Mouse (Mus musculus): ENCODE measurements around the gene Trpm4.
"Not testable (repeated sequence)": the region's sequence is repeated elsewhere in the genome, so short reads cannot be mapped to it uniquely, and the experiment has no call there.

Trpm4 gene

GRCm38 (mm10) chr7:45333431-45333982 is at the start of gene Trpm4:
Gene Trpm4 (minus strand): TSS chr7:45333780.
- DNase-seq (ENCODE audit: low spot score) = peak; percentile 83

DNA sequence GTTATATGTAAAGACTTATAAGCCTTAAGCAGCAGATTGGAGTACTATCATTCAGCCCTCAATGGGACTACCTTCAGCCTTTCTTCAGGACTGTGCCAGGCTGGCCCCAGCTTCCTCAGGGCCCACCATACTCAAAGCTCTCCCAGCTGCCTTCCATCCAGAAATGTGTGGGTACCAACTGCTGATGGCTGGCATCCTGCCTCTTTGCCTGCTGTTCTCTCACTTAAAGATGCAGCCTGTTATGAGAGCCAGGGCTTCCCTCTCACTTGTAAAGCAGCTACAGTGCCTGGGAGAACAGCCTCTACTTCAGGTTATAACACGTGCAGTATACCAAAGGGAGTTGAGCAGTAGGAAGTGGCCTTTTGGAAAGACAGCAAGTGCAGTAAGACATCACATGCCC is 42.5 kb upstream of the Trpm4 start:
- no peak for DNase-seq (ENCODE audit: low spot score)

GRCm38 (mm10) chr7:45374620-45375019 is 41.0 kb upstream of the Trpm4 start:
- no peak for DNase-seq (ENCODE audit: low spot score)

DNA sequence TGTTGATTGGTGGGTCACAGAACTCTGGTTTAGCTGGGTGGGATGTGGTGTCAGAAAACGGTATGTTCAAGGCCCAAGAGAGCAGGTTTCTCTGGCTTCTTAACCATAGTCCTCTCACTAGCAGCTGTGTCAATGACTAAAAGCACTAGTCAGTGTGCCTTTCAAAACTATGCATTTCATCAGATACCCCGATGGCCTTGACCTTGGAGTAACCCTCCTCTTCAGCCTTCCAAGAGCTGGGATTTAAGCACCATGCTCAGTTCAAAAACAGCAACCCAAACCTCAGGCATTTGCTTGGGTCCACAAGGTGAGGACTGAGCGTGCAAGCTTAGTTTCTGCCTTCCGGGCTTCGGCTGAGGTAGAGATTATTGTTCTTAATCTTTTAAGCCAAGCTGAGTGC is 38.8 kb upstream of the Trpm4 start:
- no peak for DNase-seq (ENCODE audit: low spot score)

GRCm38 (mm10) chr7:45370475-45371311 is 37.1 kb upstream of the Trpm4 start, which contains the start of gene Lin7b:
Gene Lin7b (minus strand): TSS chr7:45370583.
- peak; percentile 95 for DNase-seq (ENCODE audit: low spot score)

DNA sequence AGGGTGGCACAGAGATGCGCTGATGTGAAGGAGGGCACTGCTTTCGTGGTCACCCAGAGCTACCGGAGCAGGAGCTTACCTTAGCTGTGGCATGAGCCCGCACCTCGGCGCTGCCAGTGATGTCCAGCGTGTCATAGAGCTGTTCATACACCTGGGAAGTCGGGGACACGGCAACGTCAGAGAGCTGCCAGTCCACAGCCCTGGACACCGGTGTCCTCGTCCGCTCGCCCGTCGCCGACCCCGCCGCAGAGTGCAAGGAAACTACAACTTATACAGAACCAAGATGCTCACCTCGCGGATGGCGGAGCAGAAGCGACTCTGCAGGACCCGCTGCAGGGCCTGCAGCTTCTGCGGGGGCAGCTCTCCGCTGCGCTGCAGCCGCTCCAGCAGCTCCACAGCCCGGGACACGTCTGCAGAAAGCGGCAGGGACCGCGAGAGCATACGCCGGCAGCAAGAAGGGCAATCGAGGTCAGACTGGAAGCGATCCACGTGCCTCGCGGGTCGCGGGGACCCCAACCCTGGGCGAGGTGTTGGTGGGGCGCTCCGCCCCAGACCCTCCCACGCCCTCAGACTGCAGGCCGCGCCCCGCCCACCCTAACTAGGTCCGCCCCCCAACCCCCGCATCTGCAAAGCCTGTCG is 36.4 kb upstream of the Trpm4 start:
- no peak for DNase-seq (ENCODE audit: low spot score)

GRCm38 (mm10) chr7:45369022-45369745 is 35.6 kb upstream of the Trpm4 start:
- no peak for DNase-seq (ENCODE audit: low spot score)

DNA sequence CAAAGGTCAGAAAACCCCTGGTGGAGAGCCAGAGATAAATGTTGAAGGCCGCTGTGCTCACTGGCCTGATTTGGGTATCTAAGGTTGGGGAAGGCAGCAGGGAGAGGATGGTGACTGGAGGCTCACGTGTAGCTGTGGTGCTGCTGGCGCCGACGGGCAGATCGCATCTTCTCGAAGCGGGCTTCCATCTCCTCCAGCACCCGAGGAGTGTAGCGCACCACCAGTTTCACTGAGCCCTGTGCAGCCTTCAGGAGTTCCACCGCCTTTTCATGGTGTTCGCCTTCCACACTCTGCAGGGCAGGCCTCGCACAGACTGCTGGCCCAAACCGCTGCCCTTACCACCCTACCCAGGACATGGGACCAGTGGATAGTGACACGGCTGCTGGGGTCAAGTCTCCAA is 34.6 kb upstream of the Trpm4 start:
- DNase-seq (ENCODE audit: low spot score) = no peak

DNA sequence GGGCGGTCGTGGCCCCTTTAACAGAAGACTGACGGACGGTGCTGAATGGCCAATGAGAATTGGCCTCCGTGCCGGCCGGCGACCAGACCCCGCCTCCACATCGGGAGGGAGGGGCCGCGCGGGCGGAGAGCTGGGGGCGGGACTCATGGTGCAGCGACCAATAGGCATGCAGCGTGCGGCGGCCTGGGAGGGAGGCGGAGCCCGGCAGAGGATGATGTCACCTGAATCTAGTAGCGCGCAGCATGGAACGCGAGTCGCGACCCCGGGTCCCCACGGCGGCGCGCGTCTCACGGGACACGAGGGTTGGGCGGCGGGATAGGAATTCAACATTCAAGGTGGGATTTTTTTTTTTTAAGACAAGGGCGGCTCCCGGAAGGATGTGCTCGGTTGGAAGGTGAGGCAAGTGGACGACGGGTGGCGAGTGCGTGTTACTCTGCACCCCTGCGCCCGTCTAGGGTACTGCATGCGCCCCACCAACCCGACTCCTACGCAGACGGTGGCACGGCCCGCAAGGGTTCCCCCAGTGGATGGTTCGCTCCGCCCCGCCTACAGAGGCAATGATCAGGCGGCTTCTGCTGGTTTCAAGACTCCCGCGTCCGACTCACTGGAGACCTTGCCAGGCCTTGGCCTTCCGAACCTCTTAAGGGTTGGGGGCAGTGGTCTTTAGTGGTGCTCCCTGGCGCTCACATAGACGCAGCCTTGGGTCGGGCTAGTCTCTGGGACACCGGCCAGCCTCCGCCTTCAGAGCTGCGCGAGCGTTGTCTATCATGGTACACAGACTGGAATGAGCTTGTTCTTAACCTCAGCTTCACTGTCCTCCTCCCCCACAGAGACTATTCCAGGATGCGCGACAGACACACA is 33.7 kb upstream of the Trpm4 start:
- peak; percentile 97 for DNase-seq (ENCODE audit: low spot score)

DNA sequence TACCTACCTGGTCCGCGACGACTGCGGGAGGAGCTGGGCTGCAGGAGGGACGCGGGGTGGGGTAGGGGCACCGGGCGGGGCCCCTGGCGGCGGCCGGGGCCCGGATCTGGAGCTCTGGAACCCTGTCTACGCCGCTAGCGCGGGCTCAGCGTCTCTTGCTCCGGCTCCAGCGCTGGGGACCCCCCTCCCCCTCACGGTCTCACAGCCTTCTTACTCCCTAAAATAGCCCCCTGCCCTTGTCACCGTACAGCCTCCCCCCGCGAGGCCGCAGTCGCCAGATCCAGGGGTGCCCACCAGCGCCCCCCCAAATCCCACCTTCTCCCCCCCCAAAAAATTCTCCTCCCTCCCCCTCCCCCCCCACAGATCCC is 33.1 kb upstream of the Trpm4 start, which contains the start of gene Ppfia3:
TSS of gene Ppfia3 (minus strand) at position 368 of the 368 bp plus-strand sequence.
- no peak for DNase-seq (ENCODE audit: low spot score)

DNA sequence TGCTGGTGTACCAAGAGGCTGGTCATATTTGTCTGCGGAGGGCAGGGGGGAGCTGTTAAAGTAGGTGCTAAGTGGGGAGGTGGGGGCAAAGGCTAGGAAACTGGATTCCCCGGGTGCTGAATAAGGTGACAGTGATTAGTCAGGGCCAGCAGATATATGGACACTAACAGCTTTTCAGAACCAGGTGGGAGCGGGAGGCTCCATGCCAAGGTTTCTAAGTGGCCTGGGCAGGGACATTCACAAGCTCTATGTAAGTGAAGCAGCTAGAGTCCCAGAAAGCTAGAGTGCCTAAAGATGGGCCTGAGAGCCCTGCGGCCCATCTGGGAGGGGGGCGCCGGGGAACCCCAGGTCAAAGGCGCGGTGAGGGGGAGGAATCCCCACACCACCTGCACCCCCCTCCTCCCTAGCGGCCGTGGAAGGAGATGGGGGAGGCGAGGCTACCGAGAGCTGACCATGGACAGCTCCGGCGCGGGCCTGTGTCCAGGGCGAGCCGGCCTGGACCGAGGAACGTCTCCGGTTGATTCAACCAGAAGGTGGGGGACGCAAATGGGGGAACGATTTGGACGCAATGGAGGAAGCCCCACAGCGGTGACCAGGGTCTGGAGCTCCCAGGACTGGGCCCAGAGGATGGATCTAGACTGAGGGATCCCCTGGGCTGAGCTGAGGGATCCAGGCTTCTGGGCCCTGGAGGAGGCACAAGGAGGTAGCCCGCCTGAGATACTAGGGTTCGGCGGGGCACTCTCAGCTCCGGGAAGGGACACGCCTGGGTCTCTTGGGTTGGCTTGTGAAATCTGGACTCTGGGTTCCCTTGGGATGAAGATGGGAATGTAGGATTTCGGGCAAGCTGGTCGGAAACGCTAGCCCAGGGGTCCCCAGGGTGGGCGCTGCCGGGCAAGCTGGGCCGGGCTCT is 32.4 kb upstream of the Trpm4 start:
- DNase-seq (ENCODE audit: low spot score) = peak; percentile 60

GRCm38 (mm10) chr7:45363983-45364382 is 30.4 kb upstream of the Trpm4 start:
- DNase-seq (ENCODE audit: low spot score) = no peak

DNA sequence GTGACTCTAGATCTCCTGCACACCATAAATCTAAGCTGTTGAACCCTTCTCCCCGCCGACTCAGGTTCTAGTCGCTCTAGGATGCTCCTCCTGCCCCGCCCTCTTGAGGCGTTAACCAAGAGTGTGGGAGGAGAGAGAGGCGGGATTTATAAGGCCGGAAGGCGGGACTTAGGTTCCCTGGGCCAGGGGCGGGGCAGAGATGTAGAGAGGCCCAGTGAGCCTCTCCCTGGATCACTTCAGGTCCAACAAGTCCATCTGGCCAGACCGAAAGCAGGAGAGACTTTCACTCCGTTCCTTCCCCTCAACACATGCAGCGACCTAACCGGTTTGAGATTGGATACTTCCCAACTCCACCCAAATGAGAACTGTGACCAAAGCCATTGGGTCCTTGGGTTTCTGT is 29.2 kb upstream of the Trpm4 start:
- DNase-seq (ENCODE audit: low spot score) = peak; percentile 85

DNA sequence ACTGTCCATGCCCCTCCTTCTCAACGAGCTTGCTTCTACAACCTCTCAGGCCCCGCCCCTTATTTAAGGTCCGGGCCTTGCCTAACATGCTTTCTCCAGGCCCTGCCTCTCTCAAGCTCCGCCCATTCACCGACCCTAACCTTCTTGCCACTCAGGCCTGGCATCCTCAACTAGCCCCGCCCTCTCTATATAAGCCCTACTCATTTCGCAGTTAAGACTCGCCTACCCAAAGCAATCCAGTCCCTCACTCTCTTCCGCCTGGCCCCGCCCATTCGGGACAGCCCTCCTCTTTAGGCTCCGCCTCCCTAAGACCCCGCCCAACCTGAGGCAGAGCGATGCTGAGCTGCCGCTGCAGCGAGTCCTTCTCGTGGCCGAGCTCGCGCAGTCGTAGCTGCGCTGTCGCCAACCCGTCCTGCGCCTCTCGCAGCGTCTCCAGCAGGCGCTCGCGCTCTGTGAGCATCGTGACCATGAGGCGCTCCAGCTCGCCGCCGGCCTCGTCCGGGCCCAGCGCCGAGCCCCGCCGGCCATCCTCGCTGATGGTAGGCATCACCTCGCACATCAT is 27.7 kb upstream of the Trpm4 start:
- DNase-seq (ENCODE audit: low spot score) = peak; percentile 93

DNA sequence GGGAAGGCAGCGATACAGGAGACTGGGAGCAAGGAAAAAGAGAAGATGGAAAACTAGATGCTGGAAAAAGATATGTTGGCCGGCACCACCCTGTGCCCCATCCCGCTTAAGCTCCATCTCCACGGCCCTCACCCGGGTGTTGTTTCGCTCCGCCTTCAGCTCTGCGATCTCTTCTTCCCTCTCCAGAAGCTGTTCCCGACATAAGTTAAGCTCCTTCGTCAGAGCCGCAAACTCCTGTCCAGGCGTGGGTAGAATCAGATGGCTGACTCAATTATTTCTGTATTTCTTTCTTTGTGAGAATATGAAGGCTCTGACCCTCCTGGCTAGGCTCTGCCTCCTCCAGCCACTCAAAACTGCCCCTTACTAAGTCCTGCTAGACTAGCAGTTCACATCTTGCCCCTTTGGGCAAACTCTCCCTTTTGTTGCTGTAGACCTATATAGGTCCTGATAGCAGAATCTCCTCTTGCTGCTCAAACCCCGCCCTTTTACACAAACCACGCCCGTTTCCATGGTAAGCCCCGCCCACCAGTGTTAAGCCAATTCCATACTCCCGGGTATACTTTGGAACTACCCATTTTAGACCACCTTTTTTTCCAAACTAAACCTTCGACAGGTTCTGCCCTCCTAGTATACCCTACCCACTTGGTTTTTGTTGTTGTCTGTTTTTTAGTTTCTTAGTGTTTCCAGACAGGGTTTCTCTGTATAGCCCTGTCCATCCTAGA is 27.0 kb upstream of the Trpm4 start:
- no peak for DNase-seq (ENCODE audit: low spot score)

GRCm38 (mm10) chr7:45359081-45359480 is 25.5 kb upstream of the Trpm4 start:
- not testable (repeated sequence) for DNase-seq (ENCODE audit: low spot score)

- no peak for DNase-seq (ENCODE audit: low spot score)
Measured at GRCm38 (mm10) chr7:45356087-45356486, 22.5 kb upstream of the Trpm4 start.

GRCm38 (mm10) chr7:45355318-45356020 is 21.9 kb upstream of the Trpm4 start:
- no peak for DNase-seq (ENCODE audit: low spot score)

DNA sequence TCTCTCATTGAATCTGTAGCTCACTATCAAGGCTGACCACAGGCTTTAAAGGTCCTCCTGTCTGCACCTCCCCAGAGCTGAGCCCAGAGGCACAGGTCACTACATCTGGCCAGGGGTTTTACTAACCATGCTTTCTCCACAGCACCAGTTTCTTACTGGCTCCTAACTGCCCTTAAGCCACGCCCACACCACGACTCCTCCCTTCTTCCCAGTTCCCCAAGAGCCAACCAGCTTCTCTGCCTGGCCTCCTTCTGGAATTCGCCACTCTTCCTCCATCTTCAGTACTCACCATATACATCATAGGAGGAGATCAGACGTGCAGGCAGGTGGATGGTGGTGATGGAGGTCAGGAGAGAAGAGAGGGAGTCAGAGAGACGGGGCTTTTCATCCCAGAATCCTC is 19.5 kb upstream of the Trpm4 start:
- no peak for DNase-seq (ENCODE audit: low spot score)

All from embryo, embryonic 10 days (tissue).